Mouse (Mus musculus) olfactory bulb, adult 2 months (tissue): ENCODE results near the gene Grm6.

Source experiments
- CTCF ChIP-seq: fragments of 200-500 bp; IDR thresholded peaks from 2 replicates; pipeline ENCODE4 v1.5.1; 2012; ENCODE audit warnings: low read depth, mild to moderate bottlenecking, low read length, moderate library complexity; ENCODE audit not compliant: insufficient read depth
- POLR2A ChIP-seq: fragments of 200-500 bp; IDR thresholded peaks from 2 replicates; pipeline ENCODE4 v1.6.1; 2012; ENCODE audit warnings: mild to moderate bottlenecking, low read depth, low read length, moderate library complexity; ENCODE audit not compliant: insufficient read depth

- TF ChIP-seq CTCF (no peak), POLR2A (no peak)
Observed at GRCm38 (mm10) chr11:50847047-50847446, 3.4 kb upstream of the Grm6 start.
